Mouse (Mus musculus): ENCODE results near the gene Cmtm6.

DNA sequence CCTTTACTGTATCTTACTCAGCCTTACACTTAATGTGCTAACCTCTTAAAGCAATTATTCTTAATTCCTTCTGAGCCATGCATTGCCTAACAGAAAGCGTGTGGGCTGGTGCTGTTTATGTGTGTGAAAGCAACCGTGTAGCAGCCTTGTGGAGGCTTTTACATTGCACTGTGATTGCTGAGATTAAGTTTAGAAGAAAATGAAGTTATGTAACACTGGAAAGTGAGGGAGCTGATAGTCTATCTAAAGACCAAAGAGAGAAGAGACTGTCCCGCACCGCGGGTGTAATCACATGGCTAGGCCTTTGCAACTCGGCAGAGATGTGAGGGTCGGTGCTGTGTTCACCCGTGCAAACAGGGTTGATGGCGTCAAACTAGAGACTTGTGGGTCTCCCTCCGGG is 16.1 kb downstream of the Cmtm6 start:
- no peak for TF ChIP-seq CTCF (IDR thresholded peaks at IDR 0.05; ENCODE audit: low read depth, low read length)
- no peak for TF ChIP-seq GATA2 (IDR thresholded peaks at IDR 0.05; ENCODE audit: borderline replicate concordance, low read depth, low read length)
- TF ChIP-seq POLR2AphosphoS5 (IDR thresholded peaks at IDR 0.05; ENCODE audit: insufficient replicate concordance, low read depth, low read length) = no peak
- TF ChIP-seq GATA1 (IDR thresholded peaks at IDR 0.05; ENCODE audit: borderline replicate concordance, low read length) = no peak
- no peak for TF ChIP-seq TAL1 (conservative IDR thresholded peaks at IDR 0.05; ENCODE audit: low read depth, low read length)

All from G1E (cell line).